In the genomic region with DNA sequence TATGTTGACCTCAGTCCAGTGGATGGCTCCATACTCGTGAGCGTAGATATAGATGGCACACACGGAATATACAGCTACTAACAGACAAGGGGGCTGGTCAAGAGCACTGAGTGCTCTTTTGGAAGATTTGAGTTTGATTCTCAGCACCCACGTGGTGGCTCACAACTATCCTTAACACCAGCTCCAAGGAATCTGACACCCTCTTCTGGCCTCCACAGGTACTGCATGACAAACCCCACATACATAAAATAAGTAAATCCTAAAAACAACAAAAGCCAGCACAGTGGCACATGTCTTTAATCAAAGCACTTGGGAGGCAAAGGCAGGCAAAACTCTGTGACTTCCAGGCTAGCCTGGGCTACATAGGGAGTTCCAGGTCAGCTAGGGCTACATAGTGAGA, we compare ENCODE assay signal across 27 mouse cellular contexts.
DNase-seq lines count a peak whose midpoint lies in the region; ATAC-seq and TF ChIP-seq lines count a peak whose summit lies in the region.
"Had no signal": no experiment of that assay in that cellular context is flagged by ENCODE, and none has a peak within 500 bp of the region (broad histone marks: within the 10 kb centered on the region; RNA-seq: fewer than 3 reads in every experiment).

No protein-coding gene starts in this region.

- no peak for TF ChIP-seq POLR2A in MEL (IDR thresholded peaks at IDR 0.05; ENCODE audit: control insufficient read depth in 1 of 2, insufficient read depth in 1 of 2, low read depth in 1 of 2, low read length in 2 of 2, poor library complexity in 1 of 2)
- no peak for TF ChIP-seq POLR2A in brain, embryonic 14.5 days (IDR thresholded peaks at IDR 0.05; ENCODE audit: borderline replicate concordance, extremely low read depth, insufficient read depth, insufficient read length, poor library complexity, severe bottlenecking)

- intact Hi-C loops in left cerebral cortex, postnatal 14 days (cut with DNase I), result no loop called here

- H3K4me3 ChIP-seq in kidney, postnatal 0 days (replicated peaks; ENCODE audit: low read depth, low read length), result no peak overlapping the region
- H3K4me3 ChIP-seq in lung, embryonic 14.5 days (ENCODE audit: low read depth, low read length), result no peak overlapping the region
- no peak overlapping the region for H3K4me3 ChIP-seq in MEL (ENCODE audit: control insufficient read depth in 1 of 2, insufficient read depth in 1 of 2, low read depth in 2 of 2, low read length in 2 of 2)
- no peak overlapping the region for H3K4me3 ChIP-seq in midbrain, embryonic 13.5 days (replicated peaks)
- H3K4me3 ChIP-seq: embryonic facial prominence, embryonic 15.5 days; forebrain, embryonic 15.5 days; liver, embryonic 15.5 days; neural tube, embryonic 12.5 days had no signal

- H3K79me2 ChIP-seq in MEL (ENCODE audit: control insufficient read depth, insufficient read depth, low read length, poor library complexity), result no peaks in the 10 kb centered on the region

- TF ChIP-seq CTCF in kidney, postnatal 0 days (IDR thresholded peaks at IDR 0.05; ENCODE audit: low read depth), result peak; percentile 28; the same call in 1 of the 2 replicates
- TF ChIP-seq CTCF in lung, embryonic 14.5 days (IDR thresholded peaks at IDR 0.05; ENCODE audit: low read depth), result peak; percentile 24
- peak in 2 of 3 experiments; percentile 30 to 32; a peak in 3 of 6 replicates for TF ChIP-seq CTCF in MEL (IDR thresholded peaks at IDR 0.05 in 2 of 3, conservative IDR thresholded peaks at IDR 0.05 in 1 of 3; ENCODE audit: control insufficient read depth in 1 of 3, insufficient read depth in 1 of 3, low read depth in 2 of 3, low read length in 3 of 3, poor library complexity in 1 of 3, severe bottlenecking in 1 of 3)
- TF ChIP-seq CTCF in brain, embryonic 14.5 days (IDR thresholded peaks at IDR 0.05; ENCODE audit: borderline replicate concordance, extremely low read depth, insufficient read depth, insufficient read length), result peak; percentile 21; the same call in 1 of the 2 replicates

- TF ChIP-seq EP300 in MEL (IDR thresholded peaks at IDR 0.05; ENCODE audit: low read depth in 1 of 2, low read length in 2 of 2), result no peak

- WGBS in kidney, postnatal 0 days, result 95% methylated on average over 4 of the region's 4 CpGs
- 92% methylated on average over 4 of the region's 4 CpGs for WGBS in lung, embryonic 14.5 days
- 94% methylated on average over 4 of the region's 4 CpGs for WGBS in midbrain, embryonic 13.5 days

- H3K27me3 ChIP-seq in kidney, postnatal 0 days (ENCODE audit: insufficient read depth, low read length), result no peaks in the 10 kb centered on the region
- no peaks in the 10 kb centered on the region for H3K27me3 ChIP-seq in lung, embryonic 14.5 days (ENCODE audit: insufficient read depth, low read length)
- peaks cover 0 to 2% of the 10 kb centered on the region in 2 experiments; a peak in 2 of 4 replicates for H3K27me3 ChIP-seq in MEL (ENCODE audit: control insufficient read depth in 1 of 2, insufficient read depth in 2 of 2, low read length in 2 of 2)
- H3K27me3 ChIP-seq in midbrain, embryonic 13.5 days, result no peaks in the 10 kb centered on the region
- H3K27me3 ChIP-seq: embryonic facial prominence, embryonic 15.5 days; forebrain, embryonic 15.5 days; liver, embryonic 15.5 days; neural tube, embryonic 12.5 days; Patski had no signal

- H3K4me2 ChIP-seq in kidney, postnatal 0 days (ENCODE audit: low read length), result no peak overlapping the region
- no peak overlapping the region for H3K4me2 ChIP-seq in lung, embryonic 14.5 days
- H3K4me2 ChIP-seq in midbrain, embryonic 13.5 days (replicated peaks), result no peak overlapping the region
- H3K4me2 ChIP-seq: embryonic facial prominence, embryonic 15.5 days; forebrain, embryonic 15.5 days; hindbrain, embryonic 14.5 days; liver, embryonic 15.5 days; neural tube, embryonic 12.5 days had no signal

- H3K9ac ChIP-seq in kidney, postnatal 0 days (ENCODE audit: low read depth, low read length), result no peak overlapping the region
- no peak overlapping the region for H3K9ac ChIP-seq in lung, embryonic 14.5 days
- no peak overlapping the region for H3K9ac ChIP-seq in MEL (ENCODE audit: control insufficient read depth, low read depth, low read length, poor library complexity, severe bottlenecking)
- H3K9ac ChIP-seq in midbrain, embryonic 13.5 days (replicated peaks), result no peak overlapping the region
- H3K9ac ChIP-seq: embryonic facial prominence, embryonic 15.5 days; forebrain, embryonic 15.5 days; hindbrain, embryonic 14.5 days; liver, embryonic 15.5 days; neural tube, embryonic 12.5 days had no signal

- no peak for TF ChIP-seq RAD21 in MEL (IDR thresholded peaks at IDR 0.05; ENCODE audit: low read depth, low read length)

- H3K9me3 ChIP-seq in kidney, postnatal 0 days (replicated peaks; ENCODE audit: low read length), result no peaks in the 10 kb centered on the region
- no peaks in the 10 kb centered on the region for H3K9me3 ChIP-seq in lung, embryonic 14.5 days (ENCODE audit: low read depth, low read length)
- H3K9me3 ChIP-seq in MEL (replicated peaks; ENCODE audit: insufficient read depth, low read length), result no peaks in the 10 kb centered on the region
- H3K9me3 ChIP-seq in midbrain, embryonic 13.5 days, result no peaks in the 10 kb centered on the region
- H3K9me3 ChIP-seq: embryonic facial prominence, embryonic 15.5 days; forebrain, embryonic 15.5 days; liver, embryonic 15.5 days; neural tube, embryonic 12.5 days had no signal

- H3K27ac ChIP-seq in kidney, postnatal 0 days, result no peak overlapping the region
- no peak overlapping the region for H3K27ac ChIP-seq in lung, embryonic 14.5 days (ENCODE audit: low read depth)
- H3K27ac ChIP-seq in MEL (ENCODE audit: control insufficient read depth, low read depth, low read length), result no peak overlapping the region
- H3K27ac ChIP-seq in midbrain, embryonic 13.5 days, result no peak overlapping the region
- H3K27ac ChIP-seq: embryonic facial prominence, embryonic 15.5 days; forebrain, embryonic 15.5 days; hindbrain, embryonic 14.5 days; liver, embryonic 15.5 days; neural tube, embryonic 12.5 days had no signal

- H3K4me1 ChIP-seq in kidney, postnatal 0 days (replicated peaks; ENCODE audit: insufficient read depth, low read length), result no peaks in the 10 kb centered on the region
- H3K4me1 ChIP-seq in lung, embryonic 14.5 days (ENCODE audit: insufficient read depth), result no peaks in the 10 kb centered on the region
- no peaks in the 10 kb centered on the region for H3K4me1 ChIP-seq in MEL (ENCODE audit: control insufficient read depth in 1 of 2, insufficient read depth in 2 of 2, low read length in 2 of 2)
- H3K4me1 ChIP-seq in midbrain, embryonic 13.5 days (replicated peaks), result peaks cover 4% of the 10 kb centered on the region; the same call in 1 of the 2 replicates
- H3K4me1 ChIP-seq: liver, embryonic 15.5 days; neural tube, embryonic 12.5 days had no signal

- DNase-seq in kidney, postnatal 0 days (ENCODE audit: low spot score), result no peak
- DNase-seq in kidney, adult 11 months, result no peak
- no peak for DNase-seq in lung, embryonic 14.5 days
- no peak for DNase-seq in lung, postnatal 25 days (ENCODE audit: low spot score)
- DNase-seq in MEL (ENCODE audit: low read depth, low spot score), result peak; percentile 44
- no peak for DNase-seq in brain, embryonic 14.5 days (ENCODE audit: low read depth)
- DNase-seq in left cerebral cortex, postnatal 14 days (ENCODE audit: low spot score in 2 of 2), result no peak
- DNase-seq: adrenal gland, postnatal 10 days; cerebellum, adult 8-10 months; gastrocnemius, postnatal 14 days; heart, adult 18-20 months; heart, postnatal 36 days; kidney, adult 9 months; kidney, postnatal 25 days; lung, postnatal 10 days; midbrain, embryonic 14.5 days; retina, postnatal 1 day; right cerebral cortex, postnatal 25 days; thymus, postnatal 25 days had no signal

- no peak for ATAC-seq in kidney, postnatal 0 days (replicated peaks; ENCODE audit: low FRiP score, low read depth)
- ATAC-seq in lung, embryonic 14.5 days (ENCODE audit: insufficient read depth), result no peak
- ATAC-seq in midbrain, embryonic 13.5 days, result no peak
- ATAC-seq: activated CD4-positive, CD25-positive, alpha-beta regulatory T cell, adult 4 months; forebrain, embryonic 15.5 days; Patski had no signal

- peaks cover 40% of the 10 kb centered on the region for H3K36me3 ChIP-seq in kidney, postnatal 0 days (ENCODE audit: insufficient read depth, low read length)
- H3K36me3 ChIP-seq in lung, embryonic 14.5 days (ENCODE audit: insufficient read depth), result peaks cover 80% of the 10 kb centered on the region
- H3K36me3 ChIP-seq in MEL (ENCODE audit: control insufficient read depth in 1 of 2, insufficient read depth in 2 of 2, low read length in 2 of 2), result no peaks in the 10 kb centered on the region
- peaks cover 95% of the 10 kb centered on the region for H3K36me3 ChIP-seq in midbrain, embryonic 13.5 days
- H3K36me3 ChIP-seq: liver, embryonic 15.5 days had no signal

TF ChIP-seq in MEL, 35 proteins besides CTCF, POLR2A, EP300 and RAD21:
- TF ChIP-seq BHLHE40 (IDR thresholded peaks at IDR 0.05; ENCODE audit: borderline replicate concordance, low read depth, low read length) (no peak), MYB (IDR thresholded peaks at IDR 0.05; ENCODE audit: low read depth, low read length) (no peak), SIN3A (IDR thresholded peaks at IDR 0.05; ENCODE audit: low read length) (no peak), TBP (IDR thresholded peaks at IDR 0.05; ENCODE audit: low read depth, low read length) (no peak)
